Mouse (Mus musculus) embryo, embryonic 11.5 days (tissue): ENCODE measurements around the gene Clba1.

Experiments used
- DNase-seq: peaks from one replicate; pipeline ENCODE4 v3.0.0-alpha.2; 2012; ENCODE audit warnings: low read depth, low spot score

The Clba1 gene

DNA sequence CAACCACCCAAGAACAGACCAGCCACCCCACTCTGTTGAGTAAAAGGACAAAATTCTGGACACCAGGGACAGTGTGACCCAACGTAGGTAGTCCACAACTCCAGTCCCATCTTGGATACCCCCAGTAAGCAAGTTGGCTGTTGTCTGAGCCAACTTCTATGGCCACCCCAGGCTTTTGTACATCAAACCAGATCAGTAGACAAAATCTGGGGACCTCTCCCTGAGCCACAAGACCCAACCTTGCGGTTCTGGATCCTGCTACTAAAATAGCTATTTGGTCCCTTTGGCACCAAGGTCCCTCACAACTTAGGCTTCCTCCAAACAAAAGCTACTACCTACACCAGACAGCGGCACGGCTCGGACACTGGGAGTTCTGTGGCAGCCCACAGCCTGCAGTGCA lies 13.7 kb upstream of the Clba1 start:
- no peak for DNase-seq

DNA sequence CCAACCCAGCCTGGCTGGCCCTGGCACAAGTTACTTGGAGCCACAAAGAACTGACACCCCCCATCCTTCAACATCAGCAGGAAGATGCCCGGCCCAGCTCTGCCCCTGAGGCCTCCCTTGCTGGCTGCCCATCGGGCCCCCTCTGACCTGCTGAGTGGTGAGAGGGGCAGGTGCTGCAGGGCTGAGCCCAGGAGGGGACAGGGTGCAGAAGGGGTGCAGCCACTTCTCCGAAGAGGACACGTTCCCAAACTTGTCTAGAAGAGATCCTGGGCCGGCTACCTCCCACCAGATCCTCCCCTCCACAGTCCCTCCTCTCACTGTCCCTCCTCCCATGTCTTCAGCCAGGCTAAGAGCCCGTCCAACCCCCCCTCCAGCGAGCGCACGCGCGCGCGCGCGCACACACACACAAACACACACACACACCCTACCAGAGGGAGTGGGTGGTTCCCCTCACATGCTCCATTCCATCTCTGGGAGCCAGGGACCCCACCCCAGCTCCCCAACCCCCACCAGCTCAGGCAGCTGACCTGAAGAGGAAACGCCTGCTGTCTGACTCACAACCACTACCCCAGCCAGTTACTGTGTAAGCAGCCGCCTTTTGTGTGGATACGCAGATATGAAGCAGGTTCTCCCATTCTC lies 13.2 kb upstream of the Clba1 start:
- no peak for DNase-seq

DNA sequence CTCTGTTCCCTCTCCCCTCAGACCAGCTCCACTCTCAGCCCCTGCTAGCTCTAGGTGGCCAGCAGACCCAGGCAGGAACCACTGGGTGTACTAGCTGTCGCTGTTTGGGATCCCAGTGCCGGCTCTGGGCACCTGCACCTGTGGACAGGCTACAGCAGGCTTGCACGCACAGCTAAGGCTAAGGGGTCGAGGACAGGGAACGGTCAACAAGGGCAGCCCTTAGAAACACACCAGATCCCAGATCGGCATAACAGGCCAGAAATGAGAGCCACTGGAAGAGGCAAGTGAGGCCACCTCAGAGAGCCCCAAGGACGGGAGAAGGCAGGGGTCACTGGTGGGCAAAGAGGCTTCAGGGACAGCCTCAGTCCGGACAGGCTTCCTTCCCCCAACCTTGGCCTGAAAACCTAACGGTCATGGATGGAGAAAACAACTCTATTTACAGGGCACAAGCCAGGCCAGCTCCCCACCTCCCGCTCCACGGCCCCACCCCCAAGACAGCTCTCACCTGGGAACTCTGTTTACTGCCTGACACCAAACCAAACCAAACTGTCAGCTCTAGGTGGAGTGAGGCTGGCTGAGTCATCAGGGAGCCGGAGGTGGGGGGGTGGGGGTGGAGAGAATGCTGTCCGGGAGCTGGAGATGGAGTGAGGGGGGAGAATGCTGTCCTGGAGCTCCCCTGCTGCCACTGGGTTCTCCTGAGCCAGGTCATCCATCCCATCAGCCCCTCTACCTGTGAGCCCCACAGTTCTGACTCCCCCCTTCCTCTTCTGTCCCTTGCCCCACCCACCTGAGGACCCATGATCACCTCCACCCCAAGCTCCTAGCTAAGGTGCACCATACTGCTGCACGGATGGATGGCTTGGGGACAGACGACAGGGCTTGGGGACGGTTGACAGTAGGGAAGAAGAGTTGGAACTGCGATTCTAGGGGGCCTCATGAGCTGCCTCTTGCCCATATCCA lies 11.9 kb upstream of the Clba1 start:
- no peak for DNase-seq

DNA sequence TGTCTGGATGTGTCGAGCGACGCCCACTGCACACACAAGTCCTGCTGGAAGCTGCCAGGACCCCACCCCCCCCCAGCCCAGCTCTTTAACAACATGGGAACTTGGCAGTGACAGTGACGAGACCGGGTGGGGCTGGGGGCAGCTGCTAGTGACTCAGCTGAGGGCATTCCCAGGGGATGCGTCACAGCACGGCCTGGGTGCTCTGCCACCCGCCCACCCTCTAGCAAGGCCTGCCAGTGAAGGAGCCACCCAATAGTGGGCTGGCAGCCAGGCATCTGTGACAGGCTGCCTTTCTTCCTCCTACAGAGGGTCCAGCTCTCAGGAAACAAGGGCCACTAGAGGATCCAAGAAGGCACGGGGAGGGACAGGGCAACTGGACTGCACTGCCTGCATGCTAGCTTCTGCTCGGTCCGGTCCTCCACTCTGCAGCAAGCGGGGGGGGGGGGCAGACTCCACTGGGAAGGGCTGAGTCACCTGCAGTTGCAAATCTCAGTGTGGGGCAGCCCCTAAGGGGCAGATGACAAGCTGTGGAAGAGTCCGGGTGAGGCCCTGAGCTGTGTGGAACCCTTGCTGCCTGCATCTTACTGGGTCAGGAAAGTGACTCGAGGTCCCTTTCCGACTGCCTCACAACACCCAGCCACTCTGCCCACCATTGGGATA lies 10.9 kb upstream of the Clba1 start:
- DNase-seq = no peak

DNA sequence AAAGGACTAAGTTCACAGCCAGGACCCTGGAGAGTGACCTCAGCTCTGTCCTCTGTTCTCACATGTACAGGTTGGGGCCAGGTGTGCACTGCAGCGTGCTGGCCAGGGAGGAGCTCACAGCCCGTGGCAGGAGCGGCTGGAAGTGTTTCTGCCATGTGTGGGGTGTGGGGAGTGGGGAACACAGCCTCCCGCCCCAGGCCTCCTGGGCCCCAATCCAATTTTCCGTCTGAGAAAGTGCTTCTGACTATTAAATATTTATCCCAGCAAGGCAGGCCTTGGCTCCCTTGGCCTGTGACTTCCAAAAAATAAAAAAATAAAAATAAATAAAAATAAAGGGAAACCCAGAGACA lies 10.4 kb upstream of the Clba1 start:
- DNase-seq = no peak

DNA sequence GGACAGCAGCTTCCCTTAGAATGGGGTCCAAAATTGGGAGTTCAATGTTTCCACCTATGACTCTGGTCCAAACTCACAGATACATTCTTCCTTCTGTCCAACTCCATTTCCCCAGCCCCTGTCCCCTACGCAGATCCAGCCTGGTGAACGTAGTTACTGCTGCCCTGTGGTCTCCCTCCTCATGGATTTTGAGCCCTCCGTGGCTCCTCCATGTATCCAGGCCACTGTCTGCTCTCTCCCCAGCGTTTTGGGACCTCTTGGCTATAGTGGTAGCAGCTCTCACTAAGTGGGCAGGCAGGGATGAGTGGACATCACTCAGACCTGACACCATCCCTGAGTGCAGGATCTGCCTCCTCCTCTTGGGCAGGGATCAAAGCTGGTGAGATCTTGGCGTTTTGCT lies 10.0 kb upstream of the Clba1 start:
- DNase-seq = no peak

DNA sequence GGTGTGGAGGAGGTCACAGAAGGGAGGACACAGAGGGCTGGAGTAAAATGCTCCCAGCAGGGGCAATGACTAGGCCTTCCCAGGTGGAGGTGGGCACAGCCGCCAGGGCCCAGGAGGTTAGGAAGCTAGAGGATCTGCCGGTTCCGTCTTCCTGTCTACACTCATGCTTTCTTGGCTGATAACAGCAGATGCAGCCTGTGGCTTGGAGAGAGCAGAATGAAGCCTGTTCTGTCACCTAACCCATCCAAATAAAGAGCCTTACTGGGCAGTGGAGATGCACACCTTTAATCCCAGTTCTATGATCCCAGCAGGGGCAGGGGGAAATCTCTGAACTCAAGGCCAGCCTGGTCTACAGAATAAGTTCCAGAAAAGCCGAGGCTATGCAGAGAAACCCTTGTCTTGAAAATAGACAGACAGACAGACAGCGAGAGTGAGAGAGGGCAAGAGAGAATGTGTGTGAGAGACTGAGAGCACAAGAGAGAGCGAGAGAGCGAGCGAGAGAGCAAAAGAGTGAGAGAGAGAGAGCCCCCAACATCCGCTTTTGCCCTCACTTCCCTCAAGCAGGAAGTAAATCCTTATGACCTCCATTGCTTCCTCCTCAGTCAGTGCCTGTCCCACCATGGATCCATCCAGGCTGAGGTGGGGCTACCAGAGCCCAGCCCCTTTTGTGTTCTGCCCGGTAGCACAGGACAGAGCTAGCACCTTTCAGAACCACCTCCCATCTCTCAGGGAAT lies 9.3 kb upstream of the Clba1 start:
- no peak for DNase-seq

DNA sequence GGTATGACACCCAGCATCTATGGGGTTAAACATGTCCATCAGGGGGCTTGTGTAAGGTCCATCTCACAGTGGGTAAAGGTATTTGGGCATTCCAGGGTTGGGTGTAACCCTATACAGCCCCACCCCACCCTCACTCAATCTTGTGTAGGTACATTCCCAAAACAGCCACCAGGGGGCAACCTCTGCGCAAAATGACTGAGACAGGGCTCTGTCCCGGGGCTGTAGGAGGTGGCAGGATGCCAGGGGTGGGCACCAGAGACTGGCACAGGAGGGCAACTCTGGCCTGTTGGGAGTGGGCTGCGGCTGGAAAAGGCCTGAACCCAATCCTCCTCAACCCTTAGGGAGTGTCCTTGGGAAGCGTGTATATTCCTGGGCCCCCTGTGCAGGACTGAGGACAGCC lies 8.3 kb upstream of the Clba1 start:
- no peak for DNase-seq

DNA sequence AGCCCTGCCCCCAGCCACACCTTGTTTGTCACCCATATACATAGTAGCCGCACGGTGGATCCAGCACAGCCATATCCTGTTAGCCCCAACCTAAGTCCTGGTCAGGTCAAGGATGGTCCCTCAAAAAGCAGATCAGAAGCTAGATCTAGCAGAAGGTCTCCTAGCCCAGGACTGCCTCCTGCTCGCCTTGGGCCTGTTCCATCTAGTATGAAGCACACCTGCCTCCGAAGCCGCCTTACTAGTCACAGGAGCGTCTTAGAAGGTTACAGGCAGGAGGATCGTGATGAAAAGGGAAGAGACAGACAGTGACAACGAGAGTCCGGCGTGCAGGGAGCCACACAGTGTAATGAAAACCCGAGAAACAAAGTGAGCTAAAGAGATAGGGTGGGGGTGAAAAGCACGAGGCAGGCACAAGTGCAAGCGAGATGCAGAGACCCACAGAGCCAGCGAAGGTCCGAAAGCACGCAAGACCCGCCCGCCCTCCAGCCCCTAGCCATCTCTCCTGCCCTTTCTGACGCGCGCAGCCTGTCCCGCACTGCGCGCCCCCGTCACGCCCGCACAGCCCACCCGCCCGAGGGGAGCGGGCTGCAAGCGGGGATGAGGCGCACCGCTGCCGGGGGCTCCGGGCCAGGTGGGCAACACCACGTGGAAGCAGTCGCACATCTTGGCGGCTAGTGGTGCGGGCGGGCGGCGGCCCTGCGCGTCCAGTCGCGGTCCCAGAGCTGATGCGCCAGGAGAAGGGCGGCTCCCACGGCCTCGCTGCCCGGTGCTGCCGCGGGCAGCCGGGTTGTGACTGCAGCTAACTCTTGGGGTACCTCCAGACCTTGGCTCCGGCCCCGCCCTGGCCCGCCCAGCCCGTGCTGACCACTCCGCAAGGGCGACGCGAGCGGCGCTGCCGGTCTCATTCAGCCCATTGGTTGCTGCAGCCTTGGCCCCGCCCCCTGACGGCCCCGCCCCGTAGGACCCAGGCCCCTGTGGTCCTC lies 6.6 kb upstream of the Clba1 start, which contains the start of gene Ahnak2:
Gene Ahnak2, minus strand, starts transcription at position 794 of the 983 bp plus-strand sequence.
- no peak for DNase-seq

DNA sequence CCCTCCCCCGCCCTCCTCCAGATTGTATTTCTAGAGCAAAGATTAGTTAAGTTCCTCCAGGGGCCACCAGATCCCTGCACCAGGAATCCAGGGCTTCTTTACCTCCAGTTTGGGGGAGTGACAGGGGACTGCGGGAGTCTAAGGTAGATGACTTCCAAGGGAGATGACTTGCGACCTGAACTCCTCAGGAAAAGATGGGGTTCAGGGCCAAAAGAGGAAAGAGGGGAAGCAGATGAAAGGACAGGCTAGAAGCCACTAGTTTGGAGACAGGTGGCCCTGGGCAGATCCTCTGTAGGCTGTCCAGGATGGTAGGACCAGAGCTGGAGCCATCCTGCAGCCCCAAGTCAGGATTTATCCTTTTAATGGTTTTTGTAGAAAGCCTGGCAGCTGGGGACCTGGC lies 5.8 kb upstream of the Clba1 start:
- DNase-seq = no peak

DNA sequence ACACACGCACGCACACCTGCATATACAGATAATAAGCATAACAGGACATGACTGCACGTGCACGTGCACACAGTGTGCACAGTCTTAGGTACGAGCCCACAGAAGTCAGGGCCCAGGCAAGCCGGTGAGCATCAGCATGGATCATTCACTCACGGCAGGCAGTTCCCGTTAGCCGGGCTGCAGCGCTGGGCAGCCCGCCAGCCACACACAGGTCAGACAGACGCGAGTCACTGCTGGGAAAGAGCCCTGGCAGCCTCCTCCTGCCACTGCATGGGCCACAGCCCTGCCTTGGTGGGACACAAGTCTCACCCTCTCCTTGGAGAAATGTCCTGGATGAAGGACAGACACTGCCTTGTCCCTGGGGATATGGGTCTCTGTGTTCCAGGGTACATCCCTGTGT lies 4.7 kb upstream of the Clba1 start:
- DNase-seq = no peak

DNA sequence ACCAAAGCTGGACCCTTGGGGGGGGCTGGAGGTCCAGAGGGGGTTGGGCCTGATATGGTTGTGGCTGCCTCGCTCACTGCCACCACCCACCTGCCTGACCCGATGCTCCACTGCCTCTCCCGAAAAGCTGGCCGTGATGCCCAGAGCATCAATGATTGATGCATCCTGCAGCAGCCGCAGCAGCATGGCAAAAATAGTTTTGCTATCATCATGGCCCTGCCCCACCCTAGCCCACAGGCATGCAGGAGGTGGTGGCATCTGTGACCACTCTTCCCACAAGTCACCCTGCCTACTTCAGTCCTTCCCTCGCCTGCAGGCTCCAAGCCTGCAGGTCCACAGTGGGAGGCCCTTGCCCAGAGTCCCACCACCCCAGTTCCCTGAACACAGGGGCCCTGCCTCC lies 2.7 kb upstream of the Clba1 start:
- DNase-seq = no peak

DNA sequence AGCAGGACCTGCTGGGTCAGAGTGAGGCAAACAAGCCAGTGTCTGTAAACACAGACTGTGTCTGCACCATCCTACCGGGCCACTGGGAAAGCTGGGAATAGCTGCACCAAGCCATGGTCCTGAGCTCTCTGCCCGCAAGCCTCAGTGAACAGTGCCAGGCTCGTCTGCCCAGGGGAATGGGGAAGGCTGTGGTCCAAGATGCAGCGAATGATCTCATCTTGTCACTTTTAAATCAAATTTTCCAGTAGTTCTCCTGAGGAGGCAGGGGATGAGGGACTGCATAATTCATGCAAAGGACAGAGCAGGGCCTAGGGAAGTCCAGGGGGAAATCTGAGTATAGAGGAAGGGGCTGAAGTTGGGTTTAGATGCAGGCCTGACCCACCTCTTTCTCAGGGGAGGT lies 941 bp upstream of the Clba1 start:
- no peak for DNase-seq

DNA sequence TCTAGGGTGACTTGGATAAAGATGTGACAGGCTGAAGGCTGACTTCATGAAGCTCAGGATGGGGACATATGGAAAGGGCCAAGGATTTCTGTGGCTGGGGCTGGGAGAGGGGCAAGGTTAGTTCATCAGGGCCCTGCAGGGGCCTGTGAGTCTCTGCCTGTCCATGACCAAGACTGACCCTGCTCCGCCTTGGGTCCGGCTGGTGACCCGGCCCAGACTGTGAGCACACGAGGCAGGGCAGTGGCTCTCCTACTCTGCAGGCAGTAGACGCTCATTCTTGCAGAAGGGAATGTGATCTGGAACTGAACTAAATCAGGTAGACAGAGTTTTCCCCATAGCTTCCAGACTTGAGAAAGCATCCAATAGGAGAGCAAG lies 538 bp upstream of the Clba1 start:
- DNase-seq = no peak

DNA sequence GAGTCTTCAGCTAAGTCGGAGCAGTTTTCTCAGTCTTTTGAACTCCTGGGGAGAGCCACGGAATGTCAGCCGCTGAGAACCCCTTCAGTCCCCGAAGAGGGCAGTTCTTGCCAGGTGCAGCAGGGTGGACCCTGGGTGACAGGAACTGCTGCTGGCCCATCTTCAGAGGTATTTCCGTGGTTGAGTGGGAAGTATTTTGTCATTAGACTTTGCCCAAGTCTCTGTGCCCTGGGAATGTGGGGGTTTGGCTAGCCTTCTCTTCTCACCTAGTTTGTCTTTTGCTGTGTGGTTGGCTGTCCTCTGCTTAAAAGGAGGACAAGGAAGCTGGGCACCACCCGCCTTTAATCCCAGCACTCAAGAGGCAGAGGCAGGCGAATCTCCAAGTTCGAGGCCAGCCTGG lies 904 bp downstream of the Clba1 start:
- DNase-seq = no peak

DNA sequence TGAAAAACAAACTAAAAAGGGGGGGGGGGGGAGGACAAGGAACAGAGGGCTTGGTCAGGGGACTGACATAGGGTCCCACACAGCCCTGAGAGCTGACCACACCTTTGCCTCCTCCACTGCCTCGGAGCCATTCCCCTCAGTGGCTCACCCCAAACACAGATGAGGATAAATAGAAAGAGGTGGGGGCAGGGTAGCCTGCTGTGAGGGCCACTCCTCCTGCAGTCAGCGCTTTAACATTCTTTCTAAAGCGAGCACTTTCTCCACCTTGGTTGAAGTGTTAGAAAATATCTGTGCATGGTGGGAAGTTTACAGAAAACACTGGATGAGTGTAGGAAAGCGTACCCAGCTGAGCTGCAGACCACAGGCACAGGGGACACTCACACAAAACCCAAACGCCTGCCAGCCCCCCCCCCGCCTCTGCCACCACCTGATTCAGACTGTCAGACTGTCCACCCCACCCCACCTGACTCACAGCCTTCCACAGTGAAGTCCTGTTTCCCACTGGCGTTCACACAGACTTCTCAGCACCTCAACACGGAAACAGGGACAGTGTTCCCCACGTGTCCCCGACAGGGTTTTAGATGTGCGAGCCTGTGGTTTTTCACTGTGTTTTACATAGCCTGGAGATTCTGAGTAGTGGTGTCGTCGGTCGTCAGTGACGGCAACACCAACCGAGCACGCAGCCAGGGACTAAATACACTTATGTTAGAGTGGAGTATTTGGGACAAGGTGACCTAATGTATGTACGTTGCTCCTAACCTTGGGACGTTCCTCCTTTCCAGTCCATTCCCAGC lies 1.6 kb downstream of the Clba1 start:
- no peak for DNase-seq

DNA sequence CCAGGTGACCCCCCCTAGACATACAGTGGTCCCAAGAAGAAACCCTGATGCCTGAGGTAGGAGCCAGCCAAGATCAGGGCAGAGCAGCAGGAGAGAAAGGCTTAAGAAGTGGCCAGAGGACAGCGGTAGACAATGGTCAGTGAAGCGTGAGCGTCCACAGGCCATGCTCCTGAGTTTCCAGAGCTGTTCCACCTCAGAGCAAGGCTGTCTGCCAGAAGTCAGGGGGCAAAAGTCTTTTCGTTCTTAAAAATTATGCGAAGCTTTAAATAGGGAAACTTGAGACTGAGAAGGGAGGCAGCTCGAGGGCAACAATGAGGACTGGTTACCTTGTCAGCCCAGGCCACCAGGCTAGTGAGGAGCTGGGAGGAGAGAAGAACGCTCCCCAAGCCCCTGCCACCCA lies 4.6 kb downstream of the Clba1 start:
- no peak for DNase-seq

DNA sequence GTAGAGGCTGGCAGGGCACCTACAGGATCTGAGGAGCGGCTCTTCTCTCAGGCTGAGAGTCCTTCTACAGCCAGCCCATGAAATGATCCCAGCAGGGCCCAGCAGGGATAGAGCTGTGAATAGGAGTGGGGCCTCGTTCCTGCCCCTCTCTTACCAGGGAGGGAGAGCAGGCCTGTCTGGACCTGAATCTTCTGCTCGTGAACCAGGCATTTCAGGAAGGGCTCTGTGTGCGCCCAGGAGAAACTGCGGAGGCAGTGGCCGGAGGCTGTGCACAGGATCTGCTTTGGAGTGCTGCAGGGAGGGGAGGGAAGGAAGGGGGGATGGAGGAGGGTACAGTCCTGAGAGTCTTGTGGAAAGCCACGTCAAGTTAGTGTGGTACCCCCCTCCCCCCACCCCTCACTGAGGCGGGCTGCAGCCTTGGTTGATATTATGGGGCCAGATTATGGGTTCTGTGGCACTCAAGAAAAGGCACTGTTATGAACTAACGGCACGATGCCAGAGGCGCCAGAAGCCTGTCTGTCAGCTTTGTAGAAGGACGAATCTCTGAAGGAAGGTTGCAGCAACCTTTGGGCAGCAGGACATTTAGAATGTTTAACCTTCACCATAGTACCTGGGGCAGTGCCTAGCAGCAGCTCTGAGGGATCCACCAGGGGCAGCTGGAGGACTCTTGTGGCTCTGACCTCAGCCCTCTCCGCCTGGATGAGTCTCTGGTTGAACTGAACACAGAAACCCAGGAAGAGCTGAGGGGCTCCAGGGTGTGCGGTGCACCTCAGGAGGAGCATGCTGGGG lies 6.1 kb downstream of the Clba1 start:
- DNase-seq = no peak

DNA sequence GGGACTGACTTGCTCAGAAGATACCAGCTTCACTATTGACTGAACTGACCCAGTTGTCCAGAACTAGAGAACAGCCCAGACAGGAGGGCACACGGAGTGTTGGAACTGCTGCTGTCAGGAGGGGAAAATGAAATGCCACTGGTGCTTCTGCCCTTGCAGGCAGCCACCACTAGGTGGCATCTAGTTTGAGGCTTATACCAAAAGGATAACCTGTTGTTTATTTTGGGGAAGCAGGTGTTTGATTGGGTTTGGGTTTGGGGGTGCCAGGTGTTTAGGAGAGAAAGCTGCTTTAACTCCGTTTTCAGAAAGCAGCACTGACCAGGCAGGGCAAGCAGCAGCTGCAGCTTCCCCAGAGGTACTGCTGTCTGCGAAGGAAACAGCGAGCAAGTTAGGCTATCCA lies 7.6 kb downstream of the Clba1 start:
- no peak for DNase-seq
